Mouse (Mus musculus): Measurements from ENCODE around the gene 4930519P11Rik. TPM values are rescaled to one million over a fixed set of nuclear protein-coding genes. Genes with fewer than 3 reads are reported as not detected.

The 4930519P11Rik gene
- polyA plus RNA-seq, 1 experiment from 2014 or later: not detected

GRCm38 (mm10) chr2:154595775-154596174, 17.5 kb downstream of the 4930519P11Rik start:
- 74% methylated on average over 5 of the region's 5 CpGs for WGBS
- Histone ChIP-seq H3K4me3 (ENCODE audit: control insufficient read depth in 1 of 2, insufficient read depth in 1 of 2, low read depth in 1 of 2, low read length in 2 of 2) (no peak overlapping the region), H3K9me3 (ENCODE audit: control insufficient read depth, low read length) (no peaks in the 10 kb centered on the region), H3K9ac (ENCODE audit: low read length) (no peak overlapping the region), H3K27me3 (ENCODE audit: control insufficient read depth, insufficient read depth, low read length) (no peaks in the 10 kb centered on the region), H3K4me2 (ENCODE audit: low read length) (no peak overlapping the region), H3K27ac (replicated peaks in 1 of 2; ENCODE audit: control insufficient read depth in 1 of 2, insufficient read depth in 1 of 2, low read depth in 2 of 2, low read length in 2 of 2) (no peak overlapping the region), H3K4me1 (ENCODE audit: control insufficient read depth in 2 of 2, insufficient read depth in 2 of 2, low read length in 2 of 2) (peaks cover 0 to 7% of the 10 kb centered on the region in 2 experiments; a peak in 3 of 4 replicates), H3K36me3 (ENCODE audit: control insufficient read depth, insufficient read depth, low read length) (no peaks in the 10 kb centered on the region)
- no peak for ATAC-seq (ENCODE audit: insufficient number of reproducible peaks, insufficient read depth, low FRiP score, low read depth)

- H3K27me3 ChIP-seq (ENCODE audit: control insufficient read depth, insufficient read depth, low read length): no peaks in the 10 kb centered on the region
- no peaks in the 10 kb centered on the region for H3K9me3 ChIP-seq (ENCODE audit: control insufficient read depth, low read length)
- no peaks in the 10 kb centered on the region for H3K36me3 ChIP-seq (ENCODE audit: control insufficient read depth, insufficient read depth, low read length)
- H3K27ac ChIP-seq (replicated peaks in 1 of 2; ENCODE audit: control insufficient read depth in 1 of 2, insufficient read depth in 1 of 2, low read depth in 2 of 2, low read length in 2 of 2): no peak overlapping the region
- no peak for ATAC-seq (ENCODE audit: insufficient number of reproducible peaks, insufficient read depth, low FRiP score, low read depth)
- no peak overlapping the region for H3K9ac ChIP-seq (ENCODE audit: low read length)
- peaks cover 3% of the 10 kb centered on the region in 2 experiments; a peak in 3 of 4 replicates for H3K4me1 ChIP-seq (ENCODE audit: control insufficient read depth in 2 of 2, insufficient read depth in 2 of 2, low read length in 2 of 2)
- WGBS: 66% methylated on average over 3 of the region's 3 CpGs
- no peak overlapping the region for H3K4me3 ChIP-seq (ENCODE audit: control insufficient read depth in 1 of 2, insufficient read depth in 1 of 2, low read depth in 1 of 2, low read length in 2 of 2)
- H3K4me2 ChIP-seq (ENCODE audit: low read length): no peak overlapping the region
These were observed 20.2 kb downstream of the 4930519P11Rik start for GRCm38 (mm10) chr2:154593025-154593424.

GRCm38 (mm10) chr2:154591239-154591638, 22.0 kb downstream of the 4930519P11Rik start:
- WGBS: 88% methylated on average over 3 of the region's 3 CpGs
- H3K27ac ChIP-seq (replicated peaks in 1 of 2; ENCODE audit: control insufficient read depth in 1 of 2, insufficient read depth in 1 of 2, low read depth in 2 of 2, low read length in 2 of 2): no peak overlapping the region
- no peak for ATAC-seq (ENCODE audit: insufficient number of reproducible peaks, insufficient read depth, low FRiP score, low read depth)

GRCm38 (mm10) chr2:154589051-154589450, 24.2 kb downstream of the 4930519P11Rik start:
- H3K27ac ChIP-seq (replicated peaks in 1 of 2; ENCODE audit: control insufficient read depth in 1 of 2, insufficient read depth in 1 of 2, low read depth in 2 of 2, low read length in 2 of 2): no peak overlapping the region
- no peak for ATAC-seq (ENCODE audit: insufficient number of reproducible peaks, insufficient read depth, low FRiP score, low read depth)
- peaks cover 7 to 9% of the 10 kb centered on the region in 2 experiments for H3K4me1 ChIP-seq (ENCODE audit: control insufficient read depth in 2 of 2, insufficient read depth in 2 of 2, low read length in 2 of 2)
- H3K27me3 ChIP-seq (ENCODE audit: control insufficient read depth, insufficient read depth, low read length): no peaks in the 10 kb centered on the region
- no peak overlapping the region for H3K9ac ChIP-seq (ENCODE audit: low read length)
- no peaks in the 10 kb centered on the region for H3K9me3 ChIP-seq (ENCODE audit: control insufficient read depth, low read length)
- H3K4me3 ChIP-seq (ENCODE audit: control insufficient read depth in 1 of 2, insufficient read depth in 1 of 2, low read depth in 1 of 2, low read length in 2 of 2): no peak overlapping the region
- H3K4me2 ChIP-seq (ENCODE audit: low read length): no peak overlapping the region
- H3K36me3 ChIP-seq (ENCODE audit: control insufficient read depth, insufficient read depth, low read length): 0 out of 2 replicates have a peak, but pooled peaks cover 6% of the 10 kb centered on the region
- WGBS: 75% methylated on average over 4 of the region's 4 CpGs

More at GRCm38 (mm10) chr2:154591239-154591638, 22.0 kb downstream of the 4930519P11Rik start:
- H3K4me3 ChIP-seq (ENCODE audit: control insufficient read depth in 1 of 2, insufficient read depth in 1 of 2, low read depth in 1 of 2, low read length in 2 of 2): no peak overlapping the region
- H3K27me3 ChIP-seq (ENCODE audit: control insufficient read depth, insufficient read depth, low read length): no peaks in the 10 kb centered on the region
- no peak overlapping the region for H3K9ac ChIP-seq (ENCODE audit: low read length)
- no peaks in the 10 kb centered on the region for H3K9me3 ChIP-seq (ENCODE audit: control insufficient read depth, low read length)
- no peak overlapping the region for H3K4me2 ChIP-seq (ENCODE audit: low read length)
- peaks cover 3% of the 10 kb centered on the region in 2 experiments; a peak in 3 of 4 replicates for H3K4me1 ChIP-seq (ENCODE audit: control insufficient read depth in 2 of 2, insufficient read depth in 2 of 2, low read length in 2 of 2)
- 0 out of 2 replicates have a peak, but pooled peaks cover 6% of the 10 kb centered on the region for H3K36me3 ChIP-seq (ENCODE audit: control insufficient read depth, insufficient read depth, low read length)

GRCm38 (mm10) chr2:154586405-154586804, 26.8 kb downstream of the 4930519P11Rik start:
- Histone ChIP-seq H3K27me3 (ENCODE audit: control insufficient read depth, insufficient read depth, low read length) (no peaks in the 10 kb centered on the region), H3K4me3 (ENCODE audit: control insufficient read depth in 1 of 2, insufficient read depth in 1 of 2, low read depth in 1 of 2, low read length in 2 of 2) (no peak overlapping the region), H3K9me3 (ENCODE audit: control insufficient read depth, low read length) (0 out of 2 replicates have a peak, but pooled peaks cover 3% of the 10 kb centered on the region), H3K4me2 (ENCODE audit: low read length) (no peak overlapping the region), H3K36me3 (ENCODE audit: control insufficient read depth, insufficient read depth, low read length) (0 out of 2 replicates have a peak, but pooled peaks cover 6% of the 10 kb centered on the region), H3K27ac (replicated peaks in 1 of 2; ENCODE audit: control insufficient read depth in 1 of 2, insufficient read depth in 1 of 2, low read depth in 2 of 2, low read length in 2 of 2) (no peak overlapping the region), H3K9ac (ENCODE audit: low read length) (no peak overlapping the region), H3K4me1 (ENCODE audit: control insufficient read depth in 2 of 2, insufficient read depth in 2 of 2, low read length in 2 of 2) (peaks cover 11 to 13% of the 10 kb centered on the region in 2 experiments)
- 68% methylated on average over 5 of the region's 5 CpGs for WGBS
- ATAC-seq (ENCODE audit: insufficient number of reproducible peaks, insufficient read depth, low FRiP score, low read depth): no peak

GRCm38 (mm10) chr2:154584931-154585601, 28.2 kb downstream of the 4930519P11Rik start:
- H3K9me3 ChIP-seq (ENCODE audit: control insufficient read depth, low read length): 0 out of 2 replicates have a peak, but pooled peaks cover 3% of the 10 kb centered on the region
- WGBS: 53% methylated on average over 17 of the region's 17 CpGs
- H3K27me3 ChIP-seq (ENCODE audit: control insufficient read depth, insufficient read depth, low read length): no peaks in the 10 kb centered on the region
- no peak overlapping the region for H3K27ac ChIP-seq (replicated peaks in 1 of 2; ENCODE audit: control insufficient read depth in 1 of 2, insufficient read depth in 1 of 2, low read depth in 2 of 2, low read length in 2 of 2)
- no peak overlapping the region for H3K4me2 ChIP-seq (ENCODE audit: low read length)
- no peak overlapping the region for H3K9ac ChIP-seq (ENCODE audit: low read length)
- 0 out of 2 replicates have a peak, but pooled peaks cover 6% of the 10 kb centered on the region for H3K36me3 ChIP-seq (ENCODE audit: control insufficient read depth, insufficient read depth, low read length)
- H3K4me1 ChIP-seq (ENCODE audit: control insufficient read depth in 2 of 2, insufficient read depth in 2 of 2, low read length in 2 of 2): peaks cover 16 to 17% of the 10 kb centered on the region in 2 experiments
- no peak overlapping the region for H3K4me3 ChIP-seq (ENCODE audit: control insufficient read depth in 1 of 2, insufficient read depth in 1 of 2, low read depth in 1 of 2, low read length in 2 of 2)
- no peak for ATAC-seq (ENCODE audit: insufficient number of reproducible peaks, insufficient read depth, low FRiP score, low read depth)

- no peaks in the 10 kb centered on the region for H3K27me3 ChIP-seq (ENCODE audit: control insufficient read depth, insufficient read depth, low read length)
- no peak overlapping the region for H3K4me2 ChIP-seq (ENCODE audit: low read length)
- no peak for ATAC-seq (ENCODE audit: insufficient number of reproducible peaks, insufficient read depth, low FRiP score, low read depth)
- no peak overlapping the region for H3K9ac ChIP-seq (ENCODE audit: low read length)
- no peak overlapping the region for H3K27ac ChIP-seq (replicated peaks in 1 of 2; ENCODE audit: control insufficient read depth in 1 of 2, insufficient read depth in 1 of 2, low read depth in 2 of 2, low read length in 2 of 2)
- 0 out of 2 replicates have a peak, but pooled peaks cover 3% of the 10 kb centered on the region for H3K9me3 ChIP-seq (ENCODE audit: control insufficient read depth, low read length)
- 36% methylated on average over 15 of the region's 15 CpGs for WGBS
- H3K4me3 ChIP-seq (ENCODE audit: control insufficient read depth in 1 of 2, insufficient read depth in 1 of 2, low read depth in 1 of 2, low read length in 2 of 2): no peak overlapping the region
- 0 out of 2 replicates have a peak, but pooled peaks cover 6% of the 10 kb centered on the region for H3K36me3 ChIP-seq (ENCODE audit: control insufficient read depth, insufficient read depth, low read length)
- peaks cover 16 to 17% of the 10 kb centered on the region in 2 experiments for H3K4me1 ChIP-seq (ENCODE audit: control insufficient read depth in 2 of 2, insufficient read depth in 2 of 2, low read length in 2 of 2)
These were observed 29.0 kb downstream of the 4930519P11Rik start for GRCm38 (mm10) chr2:154583906-154584872.
